Mouse (Mus musculus) frontal cortex, postnatal 25 days (tissue): ENCODE measurements around the gene Sulf2.
"Not testable (repeated sequence)": the region's sequence is repeated elsewhere in the genome, so short reads cannot be mapped to it uniquely, and the experiment has no call there.

Experiments
- DNase-seq, 2 experiments: peaks; one replicate each; pipeline ENCODE4 v3.0.0; 2022; ENCODE audit warnings: low spot score in 2 of 2

Gene Sulf2

DNA sequence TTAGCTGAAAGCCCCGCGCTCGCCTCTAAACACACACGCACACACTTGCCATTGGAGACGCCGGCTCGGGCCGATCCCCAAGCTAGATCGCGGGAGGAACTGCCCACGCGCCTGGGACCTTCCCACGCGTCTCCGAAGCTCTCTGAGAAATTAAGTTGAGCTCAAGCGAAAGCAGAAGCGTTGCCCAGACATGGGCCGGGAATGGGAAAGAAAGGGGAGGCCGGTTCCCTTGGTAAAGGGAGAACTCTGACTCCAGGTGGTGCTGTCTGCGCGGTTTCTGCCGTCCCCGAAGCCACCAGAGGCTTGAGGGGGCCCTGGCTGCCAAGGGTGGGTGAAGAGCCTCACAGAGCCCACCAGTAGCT, at the start of gene Sulf2:
TSS of gene Sulf2 (minus strand) at position 210 of the 362 bp plus-strand sequence.
- peak; percentile 55 to 63 for DNase-seq

DNA sequence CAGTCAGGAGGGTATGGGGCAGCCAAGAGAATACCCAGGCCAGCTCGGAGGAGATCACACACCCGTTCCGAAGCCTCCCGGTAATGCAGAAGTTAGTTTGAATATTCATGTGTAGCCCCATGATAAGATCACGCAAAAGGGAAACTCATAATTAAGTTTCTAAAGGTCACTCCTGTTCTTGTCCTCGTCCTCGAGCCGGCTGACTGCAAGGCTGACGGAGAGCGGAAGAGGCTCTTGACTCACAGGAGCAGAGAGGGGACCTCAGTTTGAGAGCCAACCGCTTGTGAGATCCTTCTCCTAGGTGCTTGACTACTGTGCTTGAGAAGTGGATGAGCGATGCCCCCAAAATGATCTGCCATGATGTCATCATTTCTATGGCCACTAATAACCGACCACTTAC, 48.7 kb upstream of the Sulf2 start:
- no peak for DNase-seq

GRCm38 (mm10) chr2:166203647-166204046, 48.2 kb upstream of the Sulf2 start:
- no peak for DNase-seq

GRCm38 (mm10) chr2:166197964-166198363, 42.5 kb upstream of the Sulf2 start:
- no peak for DNase-seq

- no peak for DNase-seq
Measured at GRCm38 (mm10) chr2:166197064-166197463, 41.6 kb upstream of the Sulf2 start.

DNA sequence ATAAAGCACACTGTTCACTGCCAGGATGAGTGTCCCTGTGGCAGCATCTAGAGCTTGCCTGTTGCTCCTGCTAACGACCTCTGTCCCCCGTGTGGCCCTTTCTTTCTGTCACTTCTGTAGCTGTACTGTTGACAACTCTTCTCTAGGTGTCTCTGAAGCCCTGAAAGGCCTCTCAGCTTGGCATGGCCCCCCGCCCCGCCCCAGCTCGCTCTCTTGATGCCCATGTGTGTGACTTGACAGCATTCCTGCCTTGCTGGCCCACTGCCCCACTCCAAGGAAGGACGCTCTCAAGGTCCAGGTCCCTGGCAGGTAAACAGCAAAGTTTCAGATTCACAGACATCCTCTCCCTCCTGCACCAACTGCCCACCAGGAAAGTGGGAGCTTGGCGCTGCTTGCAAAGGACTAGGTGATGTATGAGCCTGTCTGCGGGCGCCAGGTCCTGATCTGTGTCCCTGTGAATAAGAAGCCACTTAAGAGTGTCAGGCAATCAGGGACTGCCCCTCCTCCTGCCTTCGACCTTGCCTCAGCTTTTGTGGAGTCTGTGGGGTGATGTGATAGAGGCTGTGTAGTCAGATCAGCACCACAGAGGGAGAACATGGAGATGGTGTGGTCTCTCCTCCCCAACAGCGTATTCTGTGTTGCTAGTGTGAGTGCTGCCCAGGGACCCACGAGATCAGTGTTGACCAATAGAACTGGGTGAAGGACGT, 40.8 kb upstream of the Sulf2 start:
- DNase-seq, result no peak

DNA sequence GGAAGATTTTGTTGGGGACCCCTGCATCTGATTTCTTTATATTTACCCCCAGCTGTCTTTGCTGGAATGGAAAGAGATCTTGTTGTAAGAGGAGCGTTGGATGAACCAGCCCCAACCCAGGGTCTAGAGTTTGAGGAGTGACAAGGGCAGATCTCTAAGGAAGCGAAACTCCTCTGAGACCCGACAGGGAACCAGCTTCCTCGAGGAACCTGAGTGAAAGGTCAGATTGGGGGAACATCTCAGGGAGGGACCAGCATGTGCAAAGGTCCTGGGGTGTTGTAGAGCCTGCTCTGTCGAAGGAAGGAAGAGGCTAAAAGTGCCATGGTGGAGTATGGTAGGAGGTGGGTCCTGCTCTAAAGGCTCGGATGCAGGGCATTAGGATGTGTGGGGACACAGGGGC, 39.6 kb upstream of the Sulf2 start:
- DNase-seq, result no peak

- no peak for DNase-seq
Measured at GRCm38 (mm10) chr2:166194112-166194758, 38.8 kb upstream of the Sulf2 start.

DNA sequence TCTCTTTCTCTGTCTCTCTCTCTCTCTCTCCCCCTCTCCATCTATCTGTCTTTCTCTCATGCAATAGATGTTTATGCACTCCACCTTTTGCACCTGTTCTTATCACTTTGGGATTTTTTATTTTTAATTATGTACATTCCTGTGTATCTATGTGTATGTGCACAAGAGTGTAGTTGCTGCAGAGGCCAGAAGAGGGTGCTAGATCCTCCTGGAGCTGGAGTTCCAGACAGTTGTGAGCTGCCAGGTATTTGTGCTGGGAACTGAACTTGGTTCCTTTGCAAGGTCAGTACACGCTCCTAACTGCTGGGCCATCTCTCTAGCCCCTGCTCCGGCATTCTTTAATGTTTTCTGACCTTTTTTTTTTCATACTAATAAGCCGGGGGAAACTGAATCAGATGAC, 38.0 kb upstream of the Sulf2 start:
- DNase-seq, result no peak

DNA sequence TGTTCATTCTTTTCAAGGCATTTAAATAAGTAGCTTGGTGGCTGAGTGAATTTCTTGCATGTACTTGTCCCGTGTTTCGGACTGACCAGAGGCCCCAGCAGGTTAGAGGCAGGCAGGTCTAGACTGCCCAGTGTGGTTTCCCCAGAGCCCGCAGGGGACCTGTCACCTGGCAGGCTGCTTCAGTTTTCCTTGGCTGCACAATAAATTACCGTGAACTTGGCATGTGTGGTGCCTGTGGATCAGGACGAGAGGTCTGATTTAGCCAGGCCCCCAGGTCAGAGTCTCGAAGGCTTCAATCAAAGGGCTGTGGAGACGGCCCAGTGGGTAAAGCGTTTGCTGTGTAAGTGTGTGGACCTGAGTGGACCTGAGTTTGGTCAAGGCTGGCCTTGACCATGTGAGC, 35.4 kb upstream of the Sulf2 start:
- no peak for DNase-seq

DNA sequence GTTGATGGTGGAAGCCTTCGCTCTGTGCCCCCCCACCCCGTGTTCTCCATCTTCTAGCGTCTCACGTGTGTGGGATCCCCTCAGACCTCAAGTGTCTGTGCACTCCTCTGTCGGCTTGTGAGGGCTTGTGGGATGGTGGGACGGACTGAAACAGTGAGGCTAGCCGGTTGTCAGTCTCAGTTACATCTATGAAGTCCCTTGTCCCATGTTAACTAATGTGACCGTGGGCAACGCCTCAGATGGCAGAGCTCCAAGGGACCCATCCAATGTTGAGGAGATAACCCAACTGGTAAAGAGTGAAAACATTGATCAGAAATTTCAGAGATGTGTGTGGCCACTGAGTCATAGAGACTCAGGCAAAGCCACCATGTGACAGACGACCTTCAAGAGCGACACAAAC, 33.7 kb upstream of the Sulf2 start:
- no peak for DNase-seq

DNA sequence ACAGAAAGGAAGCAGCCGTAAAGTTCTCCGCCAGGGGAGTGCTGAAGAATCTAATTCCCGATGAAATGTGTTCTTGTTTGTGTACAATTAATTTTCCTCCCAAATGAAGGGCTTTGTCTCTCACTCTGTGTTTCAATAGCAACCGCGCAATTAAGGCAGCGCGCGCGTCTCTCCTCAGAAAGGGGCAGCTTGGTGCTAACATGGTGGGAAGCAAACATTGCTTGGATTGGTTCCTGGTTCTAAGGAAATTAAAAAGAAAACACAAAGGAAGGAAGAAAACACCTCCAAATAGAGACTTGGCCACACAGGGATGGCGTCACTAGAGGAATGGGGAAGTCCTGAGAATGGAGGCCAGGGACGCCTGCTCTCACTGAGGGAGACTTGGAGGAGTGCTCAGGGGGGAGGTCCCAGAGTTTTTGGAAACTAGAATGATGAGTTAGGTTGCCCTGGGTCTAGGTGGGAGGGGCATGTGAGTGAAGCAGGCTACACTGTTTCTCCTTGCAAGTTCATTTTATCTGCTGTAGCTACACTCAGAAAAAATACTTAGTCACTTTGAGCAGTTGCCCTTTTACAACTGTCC, 32.5 kb upstream of the Sulf2 start:
- DNase-seq, result not testable (repeated sequence)

- DNase-seq, result not testable (repeated sequence)
Measured at GRCm38 (mm10) chr2:166187319-166187718, 31.9 kb upstream of the Sulf2 start.

- DNase-seq, result no peak
Measured at GRCm38 (mm10) chr2:166186244-166186948, 30.9 kb upstream of the Sulf2 start.

- DNase-seq, result no peak
Measured at GRCm38 (mm10) chr2:166185768-166186167, 30.3 kb upstream of the Sulf2 start.

DNA sequence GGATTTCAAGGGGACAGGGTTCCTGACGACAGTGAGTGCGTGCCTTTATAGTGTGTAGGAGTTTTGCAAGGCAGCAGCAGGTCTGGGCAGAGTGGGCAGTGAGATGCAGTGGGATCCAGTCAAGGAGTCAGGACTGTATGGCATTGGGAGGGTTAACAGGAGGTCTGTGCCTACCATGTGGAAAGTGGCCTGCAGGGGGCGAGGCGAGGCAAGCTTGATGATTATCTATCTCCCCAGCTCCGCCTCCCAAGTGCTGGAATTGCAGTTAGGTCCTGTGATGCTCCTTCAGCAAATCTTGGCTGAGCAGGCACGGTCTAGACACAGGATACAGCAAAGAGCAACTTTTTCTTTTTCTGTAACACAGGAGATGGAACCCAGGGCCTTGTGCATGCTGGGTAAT, 29.0 kb upstream of the Sulf2 start:
- DNase-seq, result no peak

- DNase-seq, result no peak
Measured at GRCm38 (mm10) chr2:166182009-166182685, 26.7 kb upstream of the Sulf2 start.

DNA sequence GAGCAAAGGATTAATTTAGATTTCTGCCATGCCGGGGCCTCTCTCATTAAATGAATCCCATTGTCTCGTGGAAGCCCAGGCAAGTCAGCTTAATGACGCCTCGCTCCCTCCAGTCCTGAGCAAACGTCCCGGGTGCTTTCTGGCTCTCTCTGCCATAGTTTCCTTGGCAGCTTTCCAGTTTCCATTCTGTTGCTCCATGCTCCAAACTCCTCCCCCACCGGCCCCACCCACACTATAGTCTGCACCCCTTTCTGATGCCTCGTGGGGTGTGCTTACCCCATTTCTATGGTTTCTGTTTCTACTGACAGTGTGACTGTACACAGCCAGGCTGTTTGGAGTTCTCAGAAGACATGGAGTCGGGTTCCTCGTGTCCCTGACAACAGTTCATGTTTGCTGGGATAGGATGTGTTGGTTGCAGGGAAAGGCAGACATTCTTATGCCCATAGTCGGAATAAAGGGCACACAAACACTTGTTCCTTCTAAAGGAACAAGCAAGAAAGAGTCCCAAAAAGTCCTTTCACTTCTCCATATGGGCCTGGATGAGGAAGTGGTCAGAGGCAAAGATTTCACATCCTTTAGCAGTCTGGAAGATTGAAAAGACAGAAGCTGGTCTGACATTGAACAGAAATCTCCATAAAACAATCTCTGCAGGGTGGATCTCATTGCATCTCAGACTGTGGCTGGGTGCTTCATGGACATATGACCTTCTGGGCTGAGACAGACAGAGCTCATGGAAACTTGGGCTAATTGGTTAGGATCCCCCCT, 25.5 kb upstream of the Sulf2 start:
- DNase-seq, result no peak

- no peak for DNase-seq
Measured at GRCm38 (mm10) chr2:166180136-166180649, 24.7 kb upstream of the Sulf2 start.

GRCm38 (mm10) chr2:166179457-166180101, 24.1 kb upstream of the Sulf2 start:
- no peak for DNase-seq
